15 mouse cellular contexts compared by ENCODE assay signal in genomic region chr6:6101605-6102004, GRCm38 (mm10).
A peak's percentile ranks its signal among the peaks of the same experiment; 100 is the strongest.
DNase-seq lines count a peak whose midpoint lies in the region; ATAC-seq and TF ChIP-seq lines count a peak whose summit lies in the region.
"Had no signal": no experiment of that assay in that cellular context is flagged by ENCODE, and none has a peak within 500 bp of the region (broad histone marks: within the 10 kb centered on the region; RNA-seq: fewer than 3 reads in every experiment).

No protein-coding gene starts in this region.

- no peaks in the 10 kb centered on the region for H3K27me3 ChIP-seq in lung, embryonic 14.5 days (ENCODE audit: insufficient read depth, low read length)
- H3K27me3 ChIP-seq in limb, embryonic 14.5 days (ENCODE audit: control insufficient read depth, insufficient read depth, low read length), result no peaks in the 10 kb centered on the region
- H3K27me3 ChIP-seq: neural tube, embryonic 12.5 days had no signal

- intact Hi-C loops in gastrocnemius, postnatal 36 days (cut with DNase I), result no loop called here

- peak; percentile 60 for ATAC-seq in lung, embryonic 14.5 days (ENCODE audit: insufficient read depth)
- peak; percentile 16; the same call in 1 of the 2 replicates for ATAC-seq in limb, embryonic 14.5 days (ENCODE audit: low FRiP score, low read depth)
- ATAC-seq: hindbrain, postnatal 0 days had no signal

- no peak for TF ChIP-seq CTCF in lung, embryonic 14.5 days (IDR thresholded peaks at IDR 0.05; ENCODE audit: low read depth)
- TF ChIP-seq CTCF in lung, adult 2 months (IDR thresholded peaks at IDR 0.05; ENCODE audit: insufficient read depth, low read length), result no peak

- no peak overlapping the region for H3K9ac ChIP-seq in lung, embryonic 14.5 days
- H3K9ac ChIP-seq in limb, embryonic 14.5 days (ENCODE audit: low read depth, low read length, severe bottlenecking), result no peak overlapping the region
- H3K9ac ChIP-seq: neural tube, embryonic 12.5 days had no signal

- peak overlapping the region; percentile 47 for H3K4me2 ChIP-seq in lung, embryonic 14.5 days
- no peak overlapping the region for H3K4me2 ChIP-seq in limb, embryonic 14.5 days (replicated peaks; ENCODE audit: low read depth, low read length, severe bottlenecking)
- H3K4me2 ChIP-seq: heart, embryonic 11.5 days; neural tube, embryonic 12.5 days had no signal

- H3K4me1 ChIP-seq in lung, embryonic 14.5 days (ENCODE audit: insufficient read depth), result peaks cover 13% of the 10 kb centered on the region
- H3K4me1 ChIP-seq in lung, adult 2 months (ENCODE audit: control insufficient read depth, insufficient read depth, low read length), result peaks cover 2% of the 10 kb centered on the region; the same call in 1 of the 2 replicates
- H3K4me1 ChIP-seq in limb, embryonic 14.5 days (ENCODE audit: control insufficient read depth, insufficient read depth, low read length), result peaks cover 26% of the 10 kb centered on the region
- H3K4me1 ChIP-seq: neural tube, embryonic 12.5 days had no signal

- no peaks in the 10 kb centered on the region for H3K9me3 ChIP-seq in lung, embryonic 14.5 days (ENCODE audit: low read depth, low read length)
- no peaks in the 10 kb centered on the region for H3K9me3 ChIP-seq in limb, embryonic 14.5 days (ENCODE audit: control insufficient read depth, low read length)
- H3K9me3 ChIP-seq: neural tube, embryonic 12.5 days had no signal

- TF ChIP-seq POLR2A in lung, adult 2 months (IDR thresholded peaks at IDR 0.05; ENCODE audit: borderline replicate concordance, extremely low read depth, low read depth, low read length), result no peak
- TF ChIP-seq POLR2A in limb, embryonic 14.5 days (IDR thresholded peaks at IDR 0.05; ENCODE audit: borderline replicate concordance, extremely low read depth, insufficient read depth, insufficient read length), result no peak

- H3K4me3 ChIP-seq in lung, embryonic 14.5 days (ENCODE audit: low read depth, low read length), result no peak overlapping the region
- no peak overlapping the region for H3K4me3 ChIP-seq in lung, adult 2 months (replicated peaks; ENCODE audit: extremely low read depth, low read depth, low read length)
- no peak overlapping the region for H3K4me3 ChIP-seq in limb, embryonic 14.5 days (replicated peaks; ENCODE audit: low read length)
- H3K4me3 ChIP-seq: erythroblast, embryonic 14.5 days; neural tube, embryonic 12.5 days had no signal

- H3K36me3 ChIP-seq in lung, embryonic 14.5 days (ENCODE audit: insufficient read depth), result no peaks in the 10 kb centered on the region
- no peaks in the 10 kb centered on the region; the same call in 1 of the 2 replicates for H3K36me3 ChIP-seq in limb, embryonic 14.5 days (ENCODE audit: control insufficient read depth, insufficient read depth, low read length)
- H3K36me3 ChIP-seq: neural tube, embryonic 12.5 days had no signal

- DNase-seq in gastrocnemius, postnatal 25 days, result peak; percentile 10
- DNase-seq in gastrocnemius, postnatal 36 days, result no peak
- DNase-seq in lung, embryonic 14.5 days, result peak; percentile 79
- no peak for DNase-seq in lung, adult 2 months
- peak; percentile 11 for DNase-seq in limb, embryonic 14.5 days (ENCODE audit: low spot score)
- peak; percentile 27 for DNase-seq in telencephalon, adult 2 months (ENCODE audit: low read depth, low spot score)
- no peak for DNase-seq in adrenal gland, postnatal 10 days
- DNase-seq: cerebellum, postnatal 25 days; kidney, adult 2 months; kidney, postnatal 14 days; spleen, adult 18-20 months had no signal

- peak overlapping the region; percentile 55; the same call in 1 of the 2 replicates for H3K27ac ChIP-seq in lung, embryonic 14.5 days (ENCODE audit: low read depth)
- no peak overlapping the region for H3K27ac ChIP-seq in limb, embryonic 14.5 days (replicated peaks; ENCODE audit: low read depth, low read length)
- H3K27ac ChIP-seq: hindbrain, postnatal 0 days; neural tube, embryonic 12.5 days had no signal

- WGBS in lung, embryonic 14.5 days, result 39% methylated on average over 4 of the region's 4 CpGs
- WGBS in lung, adult 2 months, result 54% methylated on average over 4 of the region's 4 CpGs
- WGBS in limb, embryonic 14.5 days, result 45% methylated on average over 4 of the region's 4 CpGs

Comparison
In these comparisons a context has a peak if more than half of its experiments do, and no peak if none do; other contexts are left out.
1. DNase-seq: peak in gastrocnemius, postnatal 25 days (single experiment), lung, embryonic 14.5 days (single experiment), limb, embryonic 14.5 days (single experiment) and telencephalon, adult 2 months (single experiment); none in gastrocnemius, postnatal 36 days (0 of 2), lung, adult 2 months (single experiment) and adrenal gland, postnatal 10 days (single experiment).